ENCODE assay signal across 9 mouse cellular contexts in the genomic region with DNA sequence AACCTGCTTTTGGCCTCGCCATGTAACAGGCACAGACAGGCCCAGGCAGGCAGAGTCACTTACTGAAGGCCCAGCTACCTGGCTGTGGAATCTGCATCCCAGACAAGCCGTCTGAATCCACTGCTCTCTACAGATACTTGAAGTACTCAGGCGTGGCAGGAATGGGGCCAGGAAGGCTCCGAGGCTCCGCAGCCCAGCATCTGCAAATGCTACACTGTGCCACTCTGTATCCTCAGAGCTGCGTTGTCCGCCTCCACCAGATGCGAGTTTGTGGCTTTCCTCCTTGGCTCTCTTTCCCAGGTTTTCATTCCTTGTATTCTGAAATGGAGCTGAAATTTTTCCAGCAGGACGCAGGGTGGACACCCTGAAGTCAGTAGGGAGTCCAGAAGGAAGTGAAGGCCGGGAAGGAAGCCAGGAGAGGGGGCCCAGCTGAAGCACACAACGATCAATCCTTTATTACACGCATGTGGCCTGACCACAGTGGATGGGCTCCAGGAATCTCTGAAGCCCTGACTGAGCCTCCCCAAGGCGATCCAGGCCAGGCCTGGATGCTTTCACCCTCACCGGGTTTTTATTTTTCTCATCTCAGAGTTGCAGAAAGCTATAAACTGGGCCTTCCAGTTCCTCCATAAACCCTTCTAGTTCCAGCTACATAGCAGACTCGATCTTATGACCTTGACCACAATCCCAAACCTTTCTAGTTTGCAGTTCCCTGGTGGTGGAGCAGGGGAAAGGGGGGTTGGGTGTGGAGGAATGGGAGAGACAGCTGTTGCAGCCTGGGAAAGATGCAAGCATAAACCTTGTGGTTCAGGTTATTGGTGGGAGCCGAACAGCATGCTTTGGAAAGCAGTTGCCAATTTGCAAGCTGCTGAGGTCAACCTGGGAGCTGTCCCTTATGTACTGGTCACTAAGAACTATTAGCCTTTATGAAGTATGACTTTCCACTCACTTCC. TPM values are rescaled to one million over a fixed set of nuclear protein-coding genes. Genes with fewer than 3 reads are reported as not detected.
DNase-seq lines count a peak whose midpoint lies in the region; ATAC-seq and TF ChIP-seq lines count a peak whose summit lies in the region.
"Had no signal": no experiment of that assay in that cellular context is flagged by ENCODE, and none has a peak within 500 bp of the region (broad histone marks: within the 10 kb centered on the region; RNA-seq: fewer than 3 reads in every experiment).

No protein-coding gene starts in this region.

- no peak for TF ChIP-seq CTCF in lung, postnatal 0 days (IDR thresholded peaks at IDR 0.05)
- no peak for TF ChIP-seq CTCF in intestine, postnatal 0 days (IDR thresholded peaks at IDR 0.05; ENCODE audit: low read depth)

- H3K36me3 ChIP-seq in lung, postnatal 0 days (ENCODE audit: insufficient read depth, low read length) = no peaks in the 10 kb centered on the region
- H3K36me3 ChIP-seq in intestine, postnatal 0 days (ENCODE audit: control insufficient read depth, insufficient read depth) = no peaks in the 10 kb centered on the region
- no peaks in the 10 kb centered on the region for H3K36me3 ChIP-seq in stomach, embryonic 16.5 days (ENCODE audit: control insufficient read depth, insufficient read depth, low read length)

- no peaks in the 10 kb centered on the region for H3K27me3 ChIP-seq in lung, postnatal 0 days (replicated peaks; ENCODE audit: insufficient read depth, low read length)
- H3K27me3 ChIP-seq in intestine, postnatal 0 days (replicated peaks; ENCODE audit: control insufficient read depth, insufficient read depth, low read length) = no peaks in the 10 kb centered on the region
- no peaks in the 10 kb centered on the region for H3K27me3 ChIP-seq in stomach, embryonic 16.5 days (ENCODE audit: control insufficient read depth, insufficient read depth, low read length)

- no peak overlapping the region for H3K27ac ChIP-seq in lung, postnatal 0 days (ENCODE audit: low read length)
- peak overlapping the region; percentile 21; the same call in 1 of the 2 replicates for H3K27ac ChIP-seq in intestine, postnatal 0 days (ENCODE audit: low read depth, low read length)
- peak overlapping the region; percentile 68 for H3K27ac ChIP-seq in stomach, embryonic 16.5 days (ENCODE audit: low read length)

- 43% methylated on average over 16 of the region's 16 CpGs for WGBS in lung, postnatal 0 days
- 67% methylated on average over 16 of the region's 16 CpGs for WGBS in intestine, postnatal 0 days
- 51% methylated on average over 16 of the region's 16 CpGs for WGBS in stomach, embryonic 16.5 days

- peak; percentile 31 for ATAC-seq in lung, postnatal 0 days
- no peak for ATAC-seq in intestine, postnatal 0 days
- ATAC-seq in stomach, embryonic 16.5 days (ENCODE audit: insufficient read depth, low FRiP score) = peak; percentile 84
- ATAC-seq in megakaryocyte-erythroid progenitor cell, adult 5-6 weeks (replicated peaks; ENCODE audit: low FRiP score, low TSS enrichment, poor library complexity, severe bottlenecking) = no peak

- intact Hi-C loops in gastrocnemius, postnatal 36 days (cut with DNase I) = no loop called here

- H3K4me3 ChIP-seq in lung, postnatal 0 days (ENCODE audit: low read depth, low read length) = no peak overlapping the region
- no peak overlapping the region for H3K4me3 ChIP-seq in intestine, postnatal 0 days (ENCODE audit: low read depth, low read length)
- H3K4me3 ChIP-seq in stomach, embryonic 16.5 days (replicated peaks; ENCODE audit: low read length) = no peak overlapping the region

- H3K9ac ChIP-seq in lung, postnatal 0 days (replicated peaks; ENCODE audit: low read depth) = no peak overlapping the region
- no peak overlapping the region for H3K9ac ChIP-seq in intestine, postnatal 0 days (ENCODE audit: low read depth, low read length)
- no peak overlapping the region for H3K9ac ChIP-seq in stomach, embryonic 16.5 days (ENCODE audit: low read length)

- H3K9me3 ChIP-seq in lung, postnatal 0 days (ENCODE audit: low read length) = no peaks in the 10 kb centered on the region
- no peaks in the 10 kb centered on the region for H3K9me3 ChIP-seq in intestine, postnatal 0 days (ENCODE audit: control insufficient read depth)
- H3K9me3 ChIP-seq in stomach, embryonic 16.5 days (replicated peaks; ENCODE audit: control insufficient read depth, low read length) = no peaks in the 10 kb centered on the region

- no peak for DNase-seq in lung, postnatal 0 days (ENCODE audit: low spot score)
- no peak for DNase-seq in lung, postnatal 36 days
- DNase-seq in gastrocnemius, postnatal 36 days = peak; percentile 51 to 82
- no peak for DNase-seq in frontal cortex, postnatal 10 days (ENCODE audit: low spot score in 2 of 2)
- no peak for DNase-seq in spleen, postnatal 4 days (ENCODE audit: low spot score in 2 of 2)

- no peak for TF ChIP-seq EP300 in lung, postnatal 0 days (IDR thresholded peaks at IDR 0.05)

- peaks cover 10% of the 10 kb centered on the region; the same call in 1 of the 2 replicates for H3K4me1 ChIP-seq in lung, postnatal 0 days (ENCODE audit: insufficient read depth, low read depth, low read length)
- no peaks in the 10 kb centered on the region for H3K4me1 ChIP-seq in intestine, postnatal 0 days (replicated peaks; ENCODE audit: control insufficient read depth, insufficient read depth, low read length)
- H3K4me1 ChIP-seq in stomach, embryonic 16.5 days (ENCODE audit: control insufficient read depth, insufficient read depth, low read length) = peaks cover 15% of the 10 kb centered on the region

- no peak overlapping the region for H3K4me2 ChIP-seq in lung, postnatal 0 days (replicated peaks; ENCODE audit: low read depth, low read length)
- no peak overlapping the region for H3K4me2 ChIP-seq in intestine, postnatal 0 days (replicated peaks; ENCODE audit: low read depth)
- no peak overlapping the region for H3K4me2 ChIP-seq in stomach, embryonic 16.5 days (ENCODE audit: low read depth, low read length)

RNA-seq across cellular contexts. Expression of a gene that starts 27.5 kb away (rescaled TPM):
- polyA plus RNA-seq in lung, postnatal 0 days (2015; fragmentation: Nextera tagmentation; extraction: Ambion mirVana) = 2.4 and 3.5 TPM in 2 replicates
- total RNA-seq in gastrocnemius, postnatal 36 days (2021) = under 1 TPM; 0.48 to 0.54 TPM
- 4.5 and 4.8 TPM in 2 replicates for polyA plus RNA-seq in intestine, postnatal 0 days (2015; fragmentation: Nextera tagmentation; extraction: Ambion mirVana)
- polyA plus RNA-seq in stomach, embryonic 16.5 days (2015; fragmentation: Nextera tagmentation; extraction: Ambion mirVana) = 8.1 and 8.9 TPM in 2 replicates
- total RNA-seq in megakaryocyte-erythroid progenitor cell, adult 5-6 weeks (2014; fragmentation: Nextera tagmentation) = 1.8 and 8.0 TPM in 2 replicates
- 0.80 and 1.1 TPM in 2 replicates for total RNA-seq in megakaryocyte-erythroid progenitor cell, adult 5-6 weeks (2017)

RNA-seq across cellular contexts. Expression of a gene that starts 57.1 kb away (rescaled TPM):
- polyA plus RNA-seq in lung, postnatal 0 days (2015; fragmentation: Nextera tagmentation; extraction: Ambion mirVana) = 3.2 and 3.4 TPM in 2 replicates
- total RNA-seq in gastrocnemius, postnatal 36 days (2021) = 1 to 10 TPM; 3.4 to 3.7 TPM
- 3.4 and 3.5 TPM in 2 replicates for polyA plus RNA-seq in intestine, postnatal 0 days (2015; fragmentation: Nextera tagmentation; extraction: Ambion mirVana)
- 5.0 and 5.7 TPM in 2 replicates for polyA plus RNA-seq in stomach, embryonic 16.5 days (2015; fragmentation: Nextera tagmentation; extraction: Ambion mirVana)
- total RNA-seq in megakaryocyte-erythroid progenitor cell, adult 5-6 weeks (2014; fragmentation: Nextera tagmentation) = 0.57 TPM in 1 of 2 replicates, not detected in the other
- total RNA-seq in megakaryocyte-erythroid progenitor cell, adult 5-6 weeks (2017) = not detected in 2 replicates
- total RNA-seq: liver, adult 2 months had no signal

Comparison
In these comparisons a context has a peak if more than half of its experiments do, and no peak if none do; other contexts are left out.
1. ATAC-seq: peak in lung, postnatal 0 days (single experiment) and stomach, embryonic 16.5 days (single experiment); none in intestine, postnatal 0 days (single experiment) and megakaryocyte-erythroid progenitor cell, adult 5-6 weeks (single experiment).
2. DNase-seq: peak in gastrocnemius, postnatal 36 days (2 of 2); none in lung, postnatal 0 days (single experiment), lung, postnatal 36 days (single experiment), frontal cortex, postnatal 10 days (0 of 2) and spleen, postnatal 4 days (0 of 2).